Mouse (Mus musculus): ENCODE measurements around the gene Ctns. TPM values are rescaled to one million over a fixed set of nuclear protein-coding genes. Genes with fewer than 3 reads are reported as not detected.

Gene Ctns
- total RNA-seq, 2 experiments from 2014 or later = 8.4 to 8.7 TPM

GRCm38 (mm10) chr11:73137591-73138501 lies 61.0 kb downstream of the Ctns start, which contains the start of gene Haspin:
TSS of gene Haspin (minus strand) at chr11:73138294.
- DNase-seq = peak; percentile 96

DNA sequence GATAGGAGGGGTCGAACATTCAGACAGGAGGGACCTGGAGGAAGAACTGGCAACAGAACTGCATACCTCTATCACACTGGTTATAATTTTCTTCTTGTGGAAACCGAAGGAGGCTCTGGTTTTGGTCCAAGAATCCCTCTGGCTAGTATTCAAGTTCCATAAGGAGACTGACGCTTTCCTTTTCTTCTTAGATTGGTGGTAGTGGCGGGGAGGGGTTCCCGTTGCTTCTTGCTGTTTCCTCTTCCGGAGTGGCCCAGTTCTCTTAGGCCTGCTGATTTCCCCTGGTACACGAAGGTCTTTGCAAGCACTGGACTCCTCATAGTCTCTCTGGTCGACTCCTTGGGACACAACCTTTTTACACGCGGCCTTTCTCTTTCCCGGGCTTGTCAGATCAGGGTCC lies 61.7 kb downstream of the Ctns start:
- DNase-seq = no peak

DNA sequence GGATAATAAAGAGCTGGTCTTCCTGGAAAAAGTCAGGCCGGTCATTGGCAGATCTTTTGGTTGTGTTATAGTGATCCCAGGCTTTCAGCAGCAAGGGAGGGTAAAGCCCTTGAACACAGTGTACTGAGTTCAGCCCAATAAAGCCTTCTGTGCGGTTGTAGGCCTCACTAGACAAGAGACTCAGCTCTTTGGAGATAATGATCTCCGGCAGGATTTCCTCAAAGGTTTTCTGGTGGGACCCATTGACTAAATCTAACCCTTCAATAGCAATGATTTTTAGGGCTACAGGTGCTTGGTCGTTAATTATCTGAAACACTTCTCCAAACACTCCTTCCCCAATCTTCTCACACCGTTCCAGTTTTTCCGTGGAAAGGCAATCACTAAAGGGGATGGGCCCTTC lies 62.3 kb downstream of the Ctns start:
- no peak for DNase-seq

GRCm38 (mm10) chr11:73134222-73134621 lies 64.6 kb downstream of the Ctns start:
- DNase-seq = no peak

Other genes starting within 250 kb of the Ctns start
- 10 to 100 TPM in 1 of 2 experiments, 1 to 10 TPM in 1; 8.3 to 12.0 TPM for gene Atp2a3, start 237.9 kb downstream of the Ctns start, total RNA-seq (2021)
- under 1 TPM; 0.71 to 0.77 TPM for gene P2rx1, start 199.9 kb downstream of the Ctns start, total RNA-seq (2021)
- gene Camkk1, start 180.0 kb downstream of the Ctns start, total RNA-seq (2021) = under 1 TPM; 0.81 to 0.97 TPM
- gene Ncbp3, start 151.3 kb downstream of the Ctns start, total RNA-seq (2021) = 10 to 100 TPM; 12.0 to 12.2 TPM
- gene Itgae, start 108.5 kb downstream of the Ctns start, total RNA-seq (2021) = under 1 TPM; 0.18 to 0.21 TPM
- 1 to 10 TPM; 6.0 to 7.1 TPM for gene Haspin, start 60.7 kb downstream of the Ctns start, total RNA-seq (2021)
- 1 to 10 TPM; 3.9 to 5.0 TPM for gene P2rx5, start 38.6 kb downstream of the Ctns start, total RNA-seq (2021)
- gene Emc6, start 22.0 kb downstream of the Ctns start, total RNA-seq (2021) = 10 to 100 TPM; 66.3 to 67.9 TPM
- gene Tax1bp3, start 22.0 kb downstream of the Ctns start, total RNA-seq (2021) = 100 to 1,000 TPM; 109 to 112 TPM
- 1 to 10 TPM in 1 of 2 experiments, under 1 TPM in 1; 0.95 to 1.1 TPM for gene Shpk, start 418 bp upstream of the Ctns start, total RNA-seq (2021)
- not detected for gene Trpv1, start 35.2 kb upstream of the Ctns start, total RNA-seq (2021)
- gene Trpv3, start 68.3 kb upstream of the Ctns start, total RNA-seq (2021) = under 1 TPM; 0.07 to 0.10 TPM
- gene Aspa, start 130.6 kb upstream of the Ctns start, total RNA-seq (2021) = under 1 TPM; 0.27 to 0.57 TPM
- not detected for gene Gm49340, start 130.7 kb upstream of the Ctns start, total RNA-seq (2021)
- not detected for gene Spata22, start 130.7 kb upstream of the Ctns start, total RNA-seq (2021)
- not detected for gene Olfr20, start 151.7 kb upstream of the Ctns start, total RNA-seq (2021)
- not detected for gene Olfr376, start 172.2 kb upstream of the Ctns start, total RNA-seq (2021)
- not detected for gene Olfr1, start 200.6 kb upstream of the Ctns start, total RNA-seq (2021)
- not detected for gene Olfr378, start 229.4 kb upstream of the Ctns start, total RNA-seq (2021)

Data from heart, postnatal 4 days (tissue).